Mouse (Mus musculus) ES-Bruce4 (cell line): ENCODE data around the gene Gm15013. TPM values are rescaled to one million over a fixed set of nuclear protein-coding genes. Genes with fewer than 3 reads are reported as not detected.
A peak's percentile ranks its signal among the peaks of the same experiment; 100 is the strongest.

ENCODE experiments used
- H3K27ac ChIP-seq: 2 replicates; pipeline ENCODE4 v1.5.1; 2012; ENCODE audit warnings: low read length, inconsistent platforms; ENCODE audit not compliant: insufficient read depth
- H3K27me3 ChIP-seq: 2 replicates; pipeline ENCODE4 v1.6.1; 2012; ENCODE audit warnings: mild to moderate bottlenecking, low read length, inconsistent platforms; ENCODE audit not compliant: control insufficient read depth, poor library complexity, insufficient read depth, severe bottlenecking
- H3K36me3 ChIP-seq: 2 replicates; pipeline ENCODE4 v1.6.1; 2012; ENCODE audit warnings: inconsistent platforms, mild to moderate bottlenecking, low read length, moderate library complexity; ENCODE audit not compliant: control insufficient read depth, poor library complexity, insufficient read depth, severe bottlenecking
- H3K4me1 ChIP-seq: one replicate; pipeline ENCODE4 v1.8.1; 2011; ENCODE audit warnings: low read length; ENCODE audit not compliant: control insufficient read depth, insufficient read depth
- H3K4me3 ChIP-seq: 2 replicates; pipeline ENCODE4 v1.5.1; 2011; ENCODE audit warnings: low read depth, mild to moderate bottlenecking, low read length
- H3K9ac ChIP-seq: 2 replicates; pipeline ENCODE4 v1.6.1; 2012; ENCODE audit warnings: low read depth, mild to moderate bottlenecking, inconsistent platforms; ENCODE audit not compliant: poor library complexity, severe bottlenecking
- H3K9me3 ChIP-seq: replicated peaks from 2 replicates; pipeline ENCODE4 v1.6.1; 2012; ENCODE audit warnings: mild to moderate bottlenecking, low read length, inconsistent platforms; ENCODE audit not compliant: control insufficient read depth, poor library complexity, insufficient read depth, severe bottlenecking
- CTCF ChIP-seq: IDR thresholded peaks from one replicate; pipeline ENCODE4 v1.8.1; 2011; ENCODE audit warnings: low read depth, low read length
- EP300 ChIP-seq: IDR thresholded peaks from 2 replicates; pipeline ENCODE4 v1.6.1; 2011; ENCODE audit warnings: low read depth, low read length; ENCODE audit not compliant: insufficient read depth
- POLR2A ChIP-seq: IDR thresholded peaks from one replicate; pipeline ENCODE4 v1.8.1; 2011; ENCODE audit warnings: low read length; ENCODE audit not compliant: insufficient read depth
- polyA plus RNA-seq: library from polyadenylated mRNA; stranded (reverse); fragments of >200 nt; gene quantifications from 2 replicates; pipeline ENCODE4 v1.2.4, GENCODE M21; 2011; ENCODE audit warnings: low read depth; ENCODE audit not compliant: missing spikeins, insufficient read depth, insufficient read length

The Gm15013 gene
- polyA plus RNA-seq, 1 experiment, result 2.4 TPM

GRCm38 (mm10) chrX:139684775-139685695 lies 29.2 kb downstream of the Gm15013 start, which contains the start of gene Tbc1d8b:
Gene Tbc1d8b, plus strand, starts transcription at chrX:139684996.
- no peak for TF ChIP-seq POLR2A
- no peak for TF ChIP-seq CTCF
- no peak for TF ChIP-seq EP300
- peak within 1 kb of the TSS; percentile 12; the same call in 1 of the 2 replicates for H3K9ac ChIP-seq
- no peaks in the 10 kb centered on the region for H3K9me3 ChIP-seq
- no peaks in the 10 kb centered on the region for H3K4me1 ChIP-seq
- H3K27me3 ChIP-seq, result no peaks in the 10 kb centered on the region
- H3K27ac ChIP-seq, result no peak within 1 kb of the TSS
- H3K4me3 ChIP-seq, result peak within 1 kb of the TSS; percentile 94
- H3K36me3 ChIP-seq, result no peaks in the 10 kb centered on the region

GRCm38 (mm10) chrX:139684410-139684774 lies 29.9 kb downstream of the Gm15013 start:
- H3K27ac ChIP-seq, result no peak overlapping the region
- no peak for TF ChIP-seq CTCF
- TF ChIP-seq EP300, result no peak
- TF ChIP-seq POLR2A, result no peak
- peak overlapping the region; percentile 94 for H3K4me3 ChIP-seq
- H3K36me3 ChIP-seq, result no peaks in the 10 kb centered on the region
- H3K9me3 ChIP-seq, result no peaks in the 10 kb centered on the region
- no peaks in the 10 kb centered on the region for H3K27me3 ChIP-seq
- no peak overlapping the region for H3K9ac ChIP-seq
- H3K4me1 ChIP-seq, result no peaks in the 10 kb centered on the region

GRCm38 (mm10) chrX:139665829-139666228 lies 48.5 kb downstream of the Gm15013 start:
- no peak for TF ChIP-seq EP300
- TF ChIP-seq POLR2A, result no peak
- no peak for TF ChIP-seq CTCF
- Histone ChIP-seq H3K27me3 (no peaks in the 10 kb centered on the region), H3K9me3 (no peaks in the 10 kb centered on the region), H3K9ac (no peak overlapping the region), H3K36me3 (no peaks in the 10 kb centered on the region), H3K27ac (no peak overlapping the region), H3K4me3 (no peak overlapping the region), H3K4me1 (no peaks in the 10 kb centered on the region)

Other genes with a start within 250 kb of the Gm15013 start
- 0.64 and 1.5 TPM in 2 replicates for gene D330045A20Rik, start 234.1 kb downstream of the Gm15013 start, polyA plus RNA-seq
- gene Rnf128, start 151.2 kb downstream of the Gm15013 start, polyA plus RNA-seq, result 19.5 and 21.7 TPM in 2 replicates
- gene Tbc1d8b, start 29.5 kb downstream of the Gm15013 start, polyA plus RNA-seq, result 2.0 and 2.2 TPM in 2 replicates
- gene Ripply1, start 67.9 kb upstream of the Gm15013 start, polyA plus RNA-seq, result 1.5 TPM in 1 of 2 replicates, not detected in the other
- not detected in 2 replicates for gene Cldn2, start 86.3 kb upstream of the Gm15013 start, polyA plus RNA-seq
- gene Morc4, start 157.2 kb upstream of the Gm15013 start, polyA plus RNA-seq, result 19.2 and 24.3 TPM in 2 replicates